Mouse (Mus musculus): ENCODE data around the gene Mrpl45.

DNA sequence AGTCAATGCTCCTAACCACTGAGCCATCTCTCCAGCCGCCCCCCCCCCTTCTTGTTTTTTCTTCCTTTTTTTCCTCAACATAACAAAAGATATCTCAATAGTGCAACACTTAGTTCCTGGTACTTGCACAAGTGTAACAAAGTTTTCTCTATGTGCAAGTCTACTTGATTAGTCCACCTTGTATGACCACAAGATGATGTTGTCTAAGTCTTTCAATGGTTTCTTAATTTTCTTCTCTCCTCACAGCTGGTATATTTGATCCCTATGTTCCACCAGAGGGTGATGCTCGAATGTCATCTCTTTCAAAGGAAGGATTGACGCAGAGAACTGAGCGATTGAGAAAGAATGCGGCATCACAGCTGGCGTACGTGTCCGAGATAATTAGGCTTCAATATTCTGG is 5.7 kb downstream of the Mrpl45 start:
- TF ChIP-seq CTCF (IDR thresholded peaks at IDR 0.05; ENCODE audit: extremely low read depth, insufficient read length, insufficient replicate concordance, low read depth, low read length): no peak
- TF ChIP-seq POLR2A (IDR thresholded peaks at IDR 0.05; ENCODE audit: low read depth, low read length): no peak

All from small intestine, adult 2 months (tissue).